Mouse (Mus musculus) hindbrain, postnatal 0 days (tissue): ENCODE data around the gene Kif27. TPM values are rescaled to one million over a fixed set of nuclear protein-coding genes. Genes with fewer than 3 reads are reported as not detected.
"Not testable (repeated sequence)": the region's sequence is repeated elsewhere in the genome, so short reads cannot be mapped to it uniquely, and the experiment has no call there.

Experiments
- ATAC-seq: fragments of 200-750 bp; cut with Nextera tagmentation; 2 replicates; pipeline ENCODE4 v1.8.0; 2017; ENCODE audit warnings: mild to moderate bottlenecking, moderate TSS enrichment, moderate library complexity
- DNase-seq: peaks from one replicate; pipeline ENCODE4 v3.0.0-alpha.2; 2015; ENCODE audit warnings: low spot score
- H3K27ac ChIP-seq: fragments of 300-500 bp; sonication (generic); 2 replicates; pipeline ENCODE4 v1.5.1; 2014; ENCODE audit warnings: mild to moderate bottlenecking
- H3K27me3 ChIP-seq: fragments of 300-500 bp; sonication (generic); 2 replicates; pipeline ENCODE4 v1.6.1; 2014; ENCODE audit warnings: low read length, mixed read lengths; ENCODE audit not compliant: insufficient read depth
- H3K36me3 ChIP-seq: fragments of 300-500 bp; sonication (generic); 2 replicates; pipeline ENCODE4 v1.6.1; 2014; ENCODE audit warnings: low read length, mixed read lengths; ENCODE audit not compliant: insufficient read depth
- H3K4me1 ChIP-seq: fragments of 300-500 bp; sonication (generic); 2 replicates; pipeline ENCODE4 v1.6.1; 2014; ENCODE audit warnings: antibody characterized with exemption, low read length, mixed read lengths; ENCODE audit not compliant: insufficient read depth
- H3K4me2 ChIP-seq: fragments of 300-500 bp; sonication (generic); 2 replicates; pipeline ENCODE4 v1.6.1; 2014; ENCODE audit warnings: low read depth, mild to moderate bottlenecking, low read length, moderate library complexity, mixed read lengths
- H3K4me3 ChIP-seq: fragments of 300-500 bp; sonication (generic); 2 replicates; pipeline ENCODE4 v1.5.1; 2014; ENCODE audit warnings: low read length
- H3K9ac ChIP-seq: fragments of 300-500 bp; sonication (generic); replicated peaks from 2 replicates; pipeline ENCODE4 v1.6.1; 2014; ENCODE audit warnings: mild to moderate bottlenecking, low read length, moderate library complexity, mixed read lengths
- H3K9me3 ChIP-seq: fragments of 300-500 bp; sonication (generic); 2 replicates; pipeline ENCODE4 v1.6.1; 2016; ENCODE audit warnings: low read length, mixed read lengths
- CTCF ChIP-seq: IDR thresholded peaks from 2 replicates; pipeline ENCODE4 v1.5.1; 2016; ENCODE audit warnings: antibody characterized with exemption, control low read depth, low read depth
- WGBS: fragments of 180-500 bp; shearing (Covaris S2); extraction: QIAGEN DNeasy Blood & Tissue Kit; methylation state at CpG from one replicate; pipeline ENCODE4 v1.1.7; 2014; 5-methylcytosine and 5-hydroxymethylcytosine counted together
- polyA plus RNA-seq: library from polyadenylated mRNA; unstranded; fragments of >200 nt; fragmentation: Nextera tagmentation; extraction: Ambion mirVana; gene quantifications from 2 replicates; pipeline ENCODE4 v1.2.1, GENCODE M21; 2015
- total RNA-seq: library from RNA; depleted of rRNA; stranded (reverse); fragments of >200 nt; gene quantifications from 2 replicates; pipeline ENCODE4 v1.2.3, GENCODE M21; 2014

Kif27 gene
- total and polyA plus RNA-seq, 2 experiments from 2014 or later = 1.2 to 1.7 TPM

DNA sequence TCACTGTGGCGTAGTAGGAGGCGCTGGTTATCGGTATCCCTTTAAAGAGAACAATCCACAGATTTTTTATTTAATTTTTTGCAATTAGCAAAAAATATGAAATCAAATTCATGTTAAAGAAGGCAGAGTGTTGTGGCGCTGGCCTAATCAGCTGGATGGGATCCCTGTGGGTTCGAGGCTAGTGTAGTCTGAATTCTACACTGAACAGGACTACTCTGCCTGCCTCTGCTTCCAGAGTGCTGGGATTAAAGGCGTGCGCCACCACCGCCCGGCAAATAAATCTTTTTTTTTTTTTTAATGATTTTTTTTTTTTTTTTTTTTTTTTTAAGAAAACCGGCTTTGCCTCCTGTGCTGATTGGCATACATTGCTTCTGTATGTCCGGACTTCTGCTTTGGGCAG is 25.4 kb upstream of the Kif27 start:
- Histone ChIP-seq H3K36me3 (peaks cover 19% of the 10 kb centered on the region), H3K27me3 (no peaks in the 10 kb centered on the region), H3K9ac (peak overlapping the region; percentile 73), H3K4me3 (peak overlapping the region; percentile 63), H3K4me2 (peak overlapping the region; percentile 87), H3K27ac (no peak overlapping the region), H3K4me1 (no peaks in the 10 kb centered on the region; the same call in 1 of the 2 replicates), H3K9me3 (no peaks in the 10 kb centered on the region)
- no peak for TF ChIP-seq CTCF
- DNase-seq (no peak), ATAC-seq (peak; percentile 4; the same call in 1 of the 2 replicates)
- WGBS = 50% methylated on average over 11 of the region's 11 CpGs

DNA sequence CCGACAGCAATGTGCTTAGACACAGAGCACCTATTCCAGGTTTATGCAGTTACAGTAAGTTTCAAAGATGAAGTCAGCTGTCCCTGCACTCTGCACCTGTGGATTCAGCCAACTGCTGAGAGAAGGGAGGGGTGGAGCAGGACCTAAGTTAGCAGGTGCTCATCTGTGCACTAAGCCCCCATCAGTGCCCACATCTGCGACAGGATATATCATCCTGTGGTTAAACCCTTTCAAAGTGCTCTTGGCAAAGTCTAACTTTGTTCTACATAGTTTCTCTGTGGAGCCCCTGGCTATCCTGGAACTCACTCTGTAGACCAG is 14.2 kb upstream of the Kif27 start:
- Histone ChIP-seq H3K4me3 (no peak overlapping the region), H3K36me3 (no peaks in the 10 kb centered on the region), H3K9ac (no peak overlapping the region), H3K4me1 (no peaks in the 10 kb centered on the region), H3K4me2 (no peak overlapping the region), H3K27ac (no peak overlapping the region), H3K27me3 (no peaks in the 10 kb centered on the region), H3K9me3 (no peaks in the 10 kb centered on the region)
- ATAC-seq = no peak
- no peak for TF ChIP-seq CTCF
- 92% methylated on average over 2 of the region's 2 CpGs for WGBS
- no peak for DNase-seq

- no peak for DNase-seq
- no peak for ATAC-seq
- H3K9ac ChIP-seq = no peak overlapping the region
- no peak overlapping the region for H3K4me3 ChIP-seq
- TF ChIP-seq CTCF = no peak
- no peak overlapping the region for H3K27ac ChIP-seq
- H3K9me3 ChIP-seq = no peaks in the 10 kb centered on the region
- no peaks in the 10 kb centered on the region for H3K4me1 ChIP-seq
- WGBS = 85% methylated on average over 5 of the region's 5 CpGs
- H3K4me2 ChIP-seq = no peak overlapping the region
- H3K27me3 ChIP-seq = no peaks in the 10 kb centered on the region
- H3K36me3 ChIP-seq = no peaks in the 10 kb centered on the region
These were observed 13.6 kb upstream of the Kif27 start for GRCm38 (mm10) chr13:58372278-58373152.

DNA sequence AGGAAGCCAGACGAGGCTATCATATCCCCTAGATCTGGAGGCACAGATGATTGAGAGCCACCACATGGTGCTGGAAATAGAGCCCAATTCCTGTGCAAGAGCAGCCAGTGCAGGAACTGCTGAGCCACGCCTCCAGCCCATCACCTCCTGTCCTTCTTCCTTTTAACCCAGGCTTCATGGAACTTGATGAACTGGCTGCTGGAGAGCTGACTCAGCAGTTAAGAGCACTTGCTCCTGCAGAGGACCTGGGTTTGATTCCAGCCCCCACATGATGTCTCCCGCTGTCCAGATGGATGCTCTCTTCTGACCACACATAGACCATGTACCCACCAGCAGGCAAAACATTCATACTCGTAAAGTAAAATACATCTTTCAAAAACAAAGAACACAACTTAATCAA is 9.9 kb upstream of the Kif27 start:
- TF ChIP-seq CTCF = no peak
- no peaks in the 10 kb centered on the region for H3K9me3 ChIP-seq
- H3K4me2 ChIP-seq = no peak overlapping the region
- no peak overlapping the region for H3K4me3 ChIP-seq
- H3K27ac ChIP-seq = no peak overlapping the region
- H3K27me3 ChIP-seq = no peaks in the 10 kb centered on the region
- no peak overlapping the region for H3K9ac ChIP-seq
- no peak for DNase-seq
- H3K36me3 ChIP-seq = no peaks in the 10 kb centered on the region
- ATAC-seq = no peak
- WGBS = 76% methylated on average over 4 of the region's 4 CpGs
- no peaks in the 10 kb centered on the region for H3K4me1 ChIP-seq

DNA sequence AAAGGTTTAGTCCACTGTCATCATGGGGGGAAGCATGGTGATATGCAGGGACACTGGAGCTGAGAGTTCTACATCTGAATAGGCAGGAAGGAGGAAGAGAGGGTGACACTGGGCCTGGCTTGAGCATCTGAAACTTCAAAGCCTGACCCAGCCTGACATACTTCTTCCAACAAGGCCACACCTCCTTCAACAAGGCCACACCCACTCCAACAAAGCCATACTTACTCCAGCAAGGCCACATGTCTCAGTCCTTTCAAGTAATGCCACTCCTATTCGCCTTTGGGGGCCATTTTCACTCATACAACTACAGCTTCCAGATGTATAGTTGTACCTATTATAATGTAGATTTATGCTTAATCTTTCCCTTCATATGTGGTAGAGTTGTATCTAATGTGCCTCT is 8.7 kb upstream of the Kif27 start:
- H3K36me3 ChIP-seq = no peaks in the 10 kb centered on the region
- DNase-seq = no peak
- H3K4me3 ChIP-seq = no peak overlapping the region
- no peak overlapping the region for H3K9ac ChIP-seq
- no peaks in the 10 kb centered on the region for H3K9me3 ChIP-seq
- no peak overlapping the region for H3K4me2 ChIP-seq
- H3K27ac ChIP-seq = no peak overlapping the region
- no peaks in the 10 kb centered on the region for H3K27me3 ChIP-seq
- no peaks in the 10 kb centered on the region for H3K4me1 ChIP-seq
- ATAC-seq = no peak
- WGBS = 79% methylated on average over 1 of the region's 1 CpGs
- TF ChIP-seq CTCF = no peak

GRCm38 (mm10) chr13:58366373-58366772 is 7.5 kb upstream of the Kif27 start:
- Histone ChIP-seq H3K4me2 (no peak overlapping the region), H3K27ac (no peak overlapping the region), H3K4me3 (no peak overlapping the region), H3K36me3 (no peaks in the 10 kb centered on the region), H3K9me3 (no peaks in the 10 kb centered on the region), H3K9ac (no peak overlapping the region), H3K27me3 (no peaks in the 10 kb centered on the region), H3K4me1 (no peaks in the 10 kb centered on the region)
- DNase-seq (no peak), ATAC-seq (no peak)
- 91% methylated on average over 3 of the region's 3 CpGs for WGBS
- no peak for TF ChIP-seq CTCF

GRCm38 (mm10) chr13:58365179-58365578 is 6.3 kb upstream of the Kif27 start:
- WGBS = 84% methylated on average over 8 of the region's 8 CpGs
- not testable (repeated sequence) for H3K4me3 ChIP-seq, H3K27ac ChIP-seq, ATAC-seq, H3K4me1 ChIP-seq, H3K27me3 ChIP-seq, H3K4me2 ChIP-seq, H3K36me3 ChIP-seq, H3K9me3 ChIP-seq, DNase-seq, H3K9ac ChIP-seq
